In genomic region chr2:102373406-102374105, GRCm38 (mm10) we compare ENCODE assay signal across 22 mouse cellular contexts. TPM values are rescaled to one million over a fixed set of nuclear protein-coding genes. Genes with fewer than 3 reads are reported as not detected.
A peak's percentile ranks its signal among the peaks of the same experiment; 100 is the strongest.
DNase-seq lines count a peak whose midpoint lies in the region; TF ChIP-seq lines count a peak whose summit lies in the region.
"Had no signal": no experiment of that assay in that cellular context is flagged by ENCODE, and none has a peak within 500 bp of the region (broad histone marks: within the 10 kb centered on the region; RNA-seq: fewer than 3 reads in every experiment).

No protein-coding gene starts in this region.

- peaks cover 9 to 24% of the 10 kb centered on the region in 2 experiments; a peak in 3 of 4 replicates for H3K4me1 ChIP-seq in CH12.LX (ENCODE audit: control insufficient read depth in 1 of 2, insufficient read depth in 2 of 2)
- H3K4me1 ChIP-seq: hindbrain, embryonic 12.5 days; limb, embryonic 13.5 days; lung, embryonic 15.5 days; midbrain, embryonic 12.5 days had no signal

- DNase-seq in cerebellum, adult 11-12 months, result peak; percentile 28
- DNase-seq in cerebellum, postnatal 4 days (ENCODE audit: low spot score in 2 of 2), result no peak
- DNase-seq in CH12.LX (ENCODE audit: extremely low read depth), result no peak
- DNase-seq in cerebellum, adult 9-10 months, result peak; percentile 51
- DNase-seq in cerebellum, postnatal 36 days, result peak; percentile 45 to 51
- DNase-seq in heart, postnatal 25 days (ENCODE audit: low spot score), result no peak
- DNase-seq in kidney, adult 8-10 months, result no peak
- DNase-seq: adrenal gland, postnatal 25 days; gastrocnemius, postnatal 25 days; heart, adult 18-20 months; kidney, adult 9 months; kidney, postnatal 10 days; layer of hippocampus, adult 9-11 months; thymus, postnatal 4 days had no signal

- no peak overlapping the region for H3K4me2 ChIP-seq in CH12.LX (ENCODE audit: insufficient read depth, low read depth, poor library complexity, severe bottlenecking)
- H3K4me2 ChIP-seq: heart, embryonic 12.5 days; hindbrain, embryonic 12.5 days; limb, embryonic 13.5 days; liver, embryonic 11.5 days; lung, embryonic 15.5 days; midbrain, embryonic 12.5 days; neural tube, embryonic 13.5 days had no signal

- TF ChIP-seq POLR2A in CH12.LX (IDR thresholded peaks at IDR 0.05; ENCODE audit: low read depth, low read length), result no peak

- no peak overlapping the region for H3K27ac ChIP-seq in CH12.LX (ENCODE audit: insufficient read depth, low read depth)
- H3K27ac ChIP-seq: hindbrain, embryonic 12.5 days; left cerebral cortex, adult 2 months; limb, embryonic 13.5 days; lung, embryonic 15.5 days; midbrain, embryonic 12.5 days; neural tube, embryonic 13.5 days had no signal

- peak; percentile 50 for TF ChIP-seq EP300 in CH12.LX (IDR thresholded peaks at IDR 0.05; ENCODE audit: low read length)

- TF ChIP-seq RAD21 in CH12.LX (IDR thresholded peaks at IDR 0.05; ENCODE audit: low read depth, low read length), result no peak

- no peak overlapping the region for H3K4me3 ChIP-seq in CH12.LX (replicated peaks in 1 of 3; ENCODE audit: low read depth in 2 of 3, low read length in 2 of 3, poor library complexity in 1 of 3)
- H3K4me3 ChIP-seq: heart, embryonic 12.5 days; hindbrain, embryonic 12.5 days; left cerebral cortex, adult 2 months; limb, embryonic 13.5 days; lung, embryonic 15.5 days; midbrain, embryonic 12.5 days; neural tube, embryonic 13.5 days had no signal

- H3K9me3 ChIP-seq in CH12.LX (replicated peaks; ENCODE audit: low read length), result no peaks in the 10 kb centered on the region
- H3K9me3 ChIP-seq: heart, embryonic 12.5 days; hindbrain, embryonic 12.5 days; lung, embryonic 15.5 days; neural tube, embryonic 13.5 days had no signal

- H3K9ac ChIP-seq in CH12.LX (ENCODE audit: insufficient read depth, low read depth), result no peak overlapping the region
- H3K9ac ChIP-seq: heart, embryonic 12.5 days; hindbrain, embryonic 12.5 days; limb, embryonic 13.5 days; lung, embryonic 15.5 days; midbrain, embryonic 12.5 days; neural tube, embryonic 13.5 days had no signal

- H3K27me3 ChIP-seq in CH12.LX (replicated peaks), result no peaks in the 10 kb centered on the region
- H3K27me3 ChIP-seq: heart, embryonic 12.5 days; hindbrain, embryonic 12.5 days; limb, embryonic 13.5 days; lung, embryonic 15.5 days; midbrain, embryonic 12.5 days; neural tube, embryonic 13.5 days had no signal

- TF ChIP-seq CTCF in CH12.LX (conservative IDR thresholded peaks at IDR 0.05 in 1 of 2, IDR thresholded peaks at IDR 0.05 in 1 of 2; ENCODE audit: low read depth in 2 of 2, low read length in 2 of 2), result no peak

- dilution Hi-C loops in CH12.LX (cut with MboI; ENCODE audit: extremely low pct_ligation_motif_present, extremely low pct_unique_long_range_greater_than_20kb, low sequenced_read_pairs), result no loop called here

- H3K36me3 ChIP-seq in CH12.LX (replicated peaks in 1 of 2; ENCODE audit: control insufficient read depth in 1 of 2, insufficient read depth in 1 of 2, low read length in 1 of 2), result peaks cover 0 to 47% of the 10 kb centered on the region in 2 experiments
- H3K36me3 ChIP-seq: hindbrain, embryonic 12.5 days had no signal

- intact Hi-C loops in heart, postnatal 25 days (cut with DNase I), result no loop called here

- in situ Hi-C loops in CH12.LX (cut with MboI; ENCODE audit: low pct_ligation_motif_present, low pct_unique_long_range_greater_than_20kb, low sequenced_read_pairs), result no loop called here

- peaks cover 6% of the 10 kb centered on the region; the same call in 1 of the 2 replicates for H3K79me2 ChIP-seq in CH12.LX (replicated peaks; ENCODE audit: control insufficient read depth, extremely low read depth, insufficient read depth, poor library complexity, severe bottlenecking)

TF ChIP-seq in CH12.LX, 34 proteins besides CTCF, POLR2A, EP300 and RAD21:
- TF ChIP-seq E2F4 (IDR thresholded peaks at IDR 0.05; ENCODE audit: insufficient replicate concordance, low read depth, low read length) (no peak), NELFE (IDR thresholded peaks at IDR 0.05; ENCODE audit: low read depth, low read length) (no peak), MXI1 (IDR thresholded peaks at IDR 0.05; ENCODE audit: low read depth, low read length) (no peak), MAX (IDR thresholded peaks at IDR 0.05; ENCODE audit: low read length) (no peak), NRF1 (IDR thresholded peaks at IDR 0.05; ENCODE audit: low read depth, low read length) (no peak), JUN (IDR thresholded peaks at IDR 0.05; ENCODE audit: insufficient read depth, low read depth, low read length) (no peak), ZNF384 (IDR thresholded peaks at IDR 0.05; ENCODE audit: low read depth, low read length) (no peak), IRF4 (IDR thresholded peaks at IDR 0.05; ENCODE audit: low read depth, low read length) (0 out of 2 replicates have a peak, but pooled peaks have one; percentile 33), ZKSCAN1 (IDR thresholded peaks at IDR 0.05; ENCODE audit: borderline replicate concordance, low read depth, low read length) (no peak), USF2 (conservative IDR thresholded peaks at IDR 0.05; ENCODE audit: low read depth, low read length) (no peak), RCOR1 (conservative IDR thresholded peaks at IDR 0.05; ENCODE audit: low read depth, low read length) (no peak), MEF2A (IDR thresholded peaks at IDR 0.05; ENCODE audit: borderline replicate concordance, low read depth, low read length) (no peak), MAZ (IDR thresholded peaks at IDR 0.05; ENCODE audit: low read depth, low read length) (no peak), USF1 (IDR thresholded peaks at IDR 0.05; ENCODE audit: low read depth, low read length) (no peak), PAX5 (IDR thresholded peaks at IDR 0.05; ENCODE audit: low read length) (no peak), JUND (conservative IDR thresholded peaks at IDR 0.05; ENCODE audit: low read depth, low read length) (peak; percentile 53), BHLHE40 (IDR thresholded peaks at IDR 0.05; ENCODE audit: low read depth, low read length) (peak; percentile 43; the same call in 1 of the 2 replicates), POLR2AphosphoS2 (IDR thresholded peaks at IDR 0.05; ENCODE audit: low read depth, low read length) (no peak), UBTF (IDR thresholded peaks at IDR 0.05; ENCODE audit: low read depth, low read length) (no peak), ETS1 (conservative IDR thresholded peaks at IDR 0.05; ENCODE audit: low read depth, low read length) (no peak), GABPA (IDR thresholded peaks at IDR 0.05; ENCODE audit: insufficient replicate concordance, low read depth, low read length) (no peak)
TF ChIP-seq in CH12.LX: peak in this region for 3.

RNA-seq across cellular contexts. Expression of gene Trim44, which starts 34.1 kb away (rescaled TPM):
- total RNA-seq in CH12.LX (2012; rRNA removed) (20.7 and 22.7 TPM in 2 replicates), CH12.LX (2014; rRNA removed) (26.9 and 28.0 TPM in 2 replicates)
- polyA plus RNA-seq in CH12.LX (2012; ENCODE audit: insufficient read length, low read depth), result 77.5 and 80.9 TPM in 2 replicates
- 10 to 100 TPM; 24.7 to 28.2 TPM for total RNA-seq in heart, postnatal 25 days (2021)

Comparison
In these comparisons a context has a peak if more than half of its experiments do, and no peak if none do; other contexts are left out.
1. DNase-seq: peak in cerebellum, adult 11-12 months (single experiment), cerebellum, adult 9-10 months (single experiment) and cerebellum, postnatal 36 days (2 of 2); none in cerebellum, postnatal 4 days (0 of 2), CH12.LX (single experiment), heart, postnatal 25 days (single experiment) and kidney, adult 8-10 months (0 of 2).